Mouse (Mus musculus): Measurements from ENCODE around the gene Gng3. TPM values are rescaled to one million over a fixed set of nuclear protein-coding genes. Genes with fewer than 3 reads are reported as not detected.
"Not testable (repeated sequence)": the region's sequence is repeated elsewhere in the genome, so short reads cannot be mapped to it uniquely, and the experiment has no call there.

Gene Gng3
- polyA plus RNA-seq, 1 experiment from 2014 or later, result 83.4 TPM

DNA sequence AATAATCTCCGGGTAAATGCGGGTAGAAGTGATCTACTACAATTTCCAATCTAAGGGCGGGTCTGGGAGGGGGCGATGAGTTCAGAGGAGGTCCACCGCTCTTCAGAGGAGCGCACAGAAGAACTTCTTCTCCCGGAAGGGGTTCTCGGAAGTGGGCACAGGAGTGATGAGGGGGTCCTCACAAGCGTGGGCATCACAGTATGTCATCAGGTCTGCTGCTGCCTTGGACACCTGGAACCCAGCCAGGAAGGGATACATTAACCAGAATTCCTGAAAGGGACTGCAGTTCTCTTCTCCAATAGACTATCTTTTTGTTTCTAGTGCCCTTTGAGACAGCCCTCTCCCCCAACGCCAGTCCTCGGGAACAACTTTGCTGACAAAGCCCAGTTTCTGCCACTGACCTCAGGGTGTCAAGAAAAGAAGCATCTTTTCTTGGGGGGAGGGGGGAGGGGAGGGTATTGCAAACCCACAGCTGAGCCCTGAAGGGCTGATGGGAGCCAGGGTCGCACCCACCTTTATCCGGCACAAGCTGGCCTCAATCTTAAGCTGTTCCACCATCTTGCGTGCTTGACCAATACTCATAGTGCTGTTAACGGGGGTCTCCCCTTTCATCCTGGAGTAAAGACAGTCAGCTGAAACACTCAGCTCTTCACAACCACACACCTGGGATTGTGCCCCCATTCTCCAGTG is 808 bp downstream of the Gng3 start:
- H3K27me3 ChIP-seq (ENCODE audit: control insufficient read depth, insufficient read depth, low read length), result no peaks in the 10 kb centered on the region
- DNase-seq (ENCODE audit: low spot score), result no peak
- 22% methylated on average over 15 of the region's 15 CpGs for WGBS
- H3K4me1 ChIP-seq (replicated peaks; ENCODE audit: control insufficient read depth, insufficient read depth, low read length), result peaks cover 16% of the 10 kb centered on the region
- peak; percentile 12; the same call in 1 of the 2 replicates for ATAC-seq (replicated peaks; ENCODE audit: low FRiP score)
- H3K9ac ChIP-seq (ENCODE audit: low read length), result peak overlapping the region; percentile 87
- peaks cover 8% of the 10 kb centered on the region for H3K36me3 ChIP-seq (ENCODE audit: control insufficient read depth, insufficient read depth, low read length)
- H3K27ac ChIP-seq (ENCODE audit: low read depth, low read length), result peak overlapping the region; percentile 95
- H3K4me2 ChIP-seq (ENCODE audit: low read depth, low read length, severe bottlenecking), result peak overlapping the region; percentile 91
- peak overlapping the region; percentile 47 for H3K4me3 ChIP-seq (ENCODE audit: low read depth, low read length)
- H3K9me3 ChIP-seq (ENCODE audit: control insufficient read depth, low read length), result no peaks in the 10 kb centered on the region

- peaks cover 14% of the 10 kb centered on the region for H3K36me3 ChIP-seq (ENCODE audit: control insufficient read depth, insufficient read depth, low read length)
- no peaks in the 10 kb centered on the region for H3K9me3 ChIP-seq (ENCODE audit: control insufficient read depth, low read length)
- peak; percentile 91 for DNase-seq (ENCODE audit: low spot score)
- 1% methylated on average over 38 of the region's 38 CpGs for WGBS
- peak within 1 kb of the TSS; percentile 95 for H3K27ac ChIP-seq (ENCODE audit: low read depth, low read length)
- peak within 1 kb of the TSS; percentile 47 for H3K4me3 ChIP-seq (ENCODE audit: low read depth, low read length)
- H3K4me2 ChIP-seq (ENCODE audit: low read depth, low read length, severe bottlenecking), result peak within 1 kb of the TSS; percentile 91
- H3K9ac ChIP-seq (ENCODE audit: low read length), result peak within 1 kb of the TSS; percentile 87
- peaks cover 16% of the 10 kb centered on the region for H3K4me1 ChIP-seq (replicated peaks; ENCODE audit: control insufficient read depth, insufficient read depth, low read length)
- H3K27me3 ChIP-seq (ENCODE audit: control insufficient read depth, insufficient read depth, low read length), result no peaks in the 10 kb centered on the region
- ATAC-seq (replicated peaks; ENCODE audit: low FRiP score), result peak; percentile 85
Measured at GRCm38 (mm10) chr19:8837251-8837791, 1.7 kb downstream of the Gng3 start, which contains the start of gene Bscl2. TSS of gene Bscl2 (plus strand) at chr19:8837467.

DNA sequence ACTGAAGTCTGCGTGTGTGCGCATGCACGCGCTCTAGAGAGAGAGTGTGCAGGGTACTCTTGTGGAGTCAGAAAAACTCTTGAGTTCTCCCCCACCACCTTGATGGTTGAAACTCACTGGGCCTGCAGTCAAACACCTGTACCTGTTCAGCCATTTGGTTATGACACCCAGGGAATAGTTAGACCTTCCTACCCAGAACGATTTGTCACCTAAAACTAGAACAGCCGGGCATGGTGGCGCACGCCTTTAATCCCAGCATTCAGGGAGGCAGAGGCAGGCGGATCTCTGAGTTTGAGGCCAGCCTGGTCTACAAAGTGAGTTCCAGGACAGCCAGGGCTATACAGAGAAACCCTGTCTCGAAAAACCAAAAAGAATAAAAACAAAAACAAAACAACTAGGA is 2.7 kb downstream of the Gng3 start:
- Histone ChIP-seq H3K36me3 (ENCODE audit: control insufficient read depth, insufficient read depth, low read length) (peaks cover 21% of the 10 kb centered on the region), H3K4me1 (replicated peaks; ENCODE audit: control insufficient read depth, insufficient read depth, low read length) (peaks cover 16% of the 10 kb centered on the region)
- not testable (repeated sequence) for ATAC-seq (replicated peaks; ENCODE audit: low FRiP score); H3K9me3 ChIP-seq (ENCODE audit: control insufficient read depth, low read length); H3K9ac ChIP-seq (ENCODE audit: low read length); DNase-seq (ENCODE audit: low spot score); H3K27ac ChIP-seq (ENCODE audit: low read depth, low read length); H3K4me3 ChIP-seq (ENCODE audit: low read depth, low read length); H3K27me3 ChIP-seq (ENCODE audit: control insufficient read depth, insufficient read depth, low read length); H3K4me2 ChIP-seq (ENCODE audit: low read depth, low read length, severe bottlenecking)
- whole genome bisulfite sequencing, result 95% methylated on average over 10 of the region's 10 CpGs

GRCm38 (mm10) chr19:8832971-8833370 is 6.0 kb downstream of the Gng3 start:
- Histone ChIP-seq H3K4me3 (ENCODE audit: low read depth, low read length) (no peak overlapping the region), H3K4me2 (ENCODE audit: low read depth, low read length, severe bottlenecking) (no peak overlapping the region), H3K9ac (ENCODE audit: low read length) (no peak overlapping the region), H3K27ac (ENCODE audit: low read depth, low read length) (no peak overlapping the region), H3K9me3 (ENCODE audit: control insufficient read depth, low read length) (no peaks in the 10 kb centered on the region), H3K36me3 (ENCODE audit: control insufficient read depth, insufficient read depth, low read length) (peaks cover 34% of the 10 kb centered on the region), H3K4me1 (replicated peaks; ENCODE audit: control insufficient read depth, insufficient read depth, low read length) (no peaks in the 10 kb centered on the region), H3K27me3 (ENCODE audit: control insufficient read depth, insufficient read depth, low read length) (no peaks in the 10 kb centered on the region)
- no peak for DNase-seq (ENCODE audit: low spot score)
- 94% methylated on average over 4 of the region's 4 CpGs for WGBS
- no peak for ATAC-seq (replicated peaks; ENCODE audit: low FRiP score)

DNA sequence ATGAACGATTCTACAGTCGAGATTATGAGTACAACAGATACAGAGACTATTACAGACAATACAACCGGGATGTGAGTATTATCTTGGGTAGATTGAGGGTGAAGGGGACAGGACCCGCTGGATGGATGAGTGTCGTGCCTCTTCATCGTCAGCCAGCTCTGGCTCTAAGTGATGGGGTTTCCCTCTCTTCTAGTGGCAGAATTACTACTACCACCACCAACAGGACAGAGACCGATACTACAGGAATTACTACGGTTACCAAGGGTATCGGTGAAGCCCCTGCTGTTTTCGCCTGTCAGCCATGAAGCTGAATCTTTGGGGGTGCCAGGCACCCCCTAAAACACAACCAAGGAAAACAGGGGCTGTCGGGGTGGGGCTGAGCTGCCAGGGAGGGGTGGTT is 7.7 kb downstream of the Gng3 start:
- Histone ChIP-seq H3K4me1 (replicated peaks; ENCODE audit: control insufficient read depth, insufficient read depth, low read length) (no peaks in the 10 kb centered on the region), H3K27me3 (ENCODE audit: control insufficient read depth, insufficient read depth, low read length) (no peaks in the 10 kb centered on the region), H3K36me3 (ENCODE audit: control insufficient read depth, insufficient read depth, low read length) (peaks cover 48% of the 10 kb centered on the region), H3K9ac (ENCODE audit: low read length) (no peak overlapping the region), H3K4me3 (ENCODE audit: low read depth, low read length) (no peak overlapping the region), H3K4me2 (ENCODE audit: low read depth, low read length, severe bottlenecking) (no peak overlapping the region), H3K9me3 (ENCODE audit: control insufficient read depth, low read length) (no peaks in the 10 kb centered on the region), H3K27ac (ENCODE audit: low read depth, low read length) (no peak overlapping the region)
- ATAC-seq (replicated peaks; ENCODE audit: low FRiP score) (no peak), DNase-seq (ENCODE audit: low spot score) (no peak)
- 85% methylated on average over 11 of the region's 11 CpGs for WGBS

DNA sequence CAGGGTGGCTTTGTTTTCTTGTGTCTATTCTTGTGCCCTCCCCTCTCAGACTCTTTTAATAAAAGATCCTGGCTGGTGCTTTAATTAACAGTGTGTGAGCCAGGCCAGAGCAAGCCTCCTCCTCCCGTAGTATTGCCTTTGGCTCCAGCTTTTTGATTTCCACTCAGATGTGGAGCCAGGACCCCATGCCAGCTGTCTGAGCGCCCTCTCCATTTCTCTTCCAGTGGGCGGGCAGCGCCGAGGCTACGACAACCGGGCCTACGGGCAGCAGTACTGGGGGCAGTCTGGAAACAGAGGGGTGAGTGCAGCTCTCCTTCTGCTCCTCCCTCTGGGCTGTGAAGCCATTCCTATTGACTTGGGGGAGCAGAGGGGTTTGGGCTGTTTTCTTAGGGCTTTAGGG is 8.3 kb downstream of the Gng3 start:
- WGBS, result 94% methylated on average over 8 of the region's 8 CpGs
- no peak for ATAC-seq (replicated peaks; ENCODE audit: low FRiP score)

DNA sequence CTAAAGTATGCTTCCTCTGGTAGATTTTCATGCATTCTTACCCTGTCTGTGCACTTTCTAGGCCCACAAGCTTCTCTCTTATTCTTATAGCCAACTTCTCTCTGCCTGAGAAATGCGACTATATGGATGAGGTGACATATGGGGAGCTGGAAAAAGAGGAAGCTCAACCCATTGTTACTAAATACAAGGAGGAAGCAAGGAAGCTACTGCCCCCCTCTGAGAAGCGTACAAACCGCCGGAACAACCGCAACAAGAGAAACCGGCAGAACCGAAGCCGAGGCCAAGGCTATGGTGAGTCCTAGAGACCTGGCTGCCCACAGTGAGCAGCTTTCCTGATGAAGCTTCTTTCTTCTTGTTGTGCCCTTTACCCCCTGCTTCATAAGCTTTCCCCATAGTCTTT is 9.3 kb downstream of the Gng3 start, which contains the start of gene AC129217.1:
Gene AC129217.1, plus strand, starts transcription at position 114 of the 400 bp plus-strand sequence.
- no peaks in the 10 kb centered on the region for H3K9me3 ChIP-seq (ENCODE audit: control insufficient read depth, low read length)
- no peak for ATAC-seq (replicated peaks; ENCODE audit: low FRiP score)
- WGBS, result 94% methylated on average over 8 of the region's 8 CpGs

More for the DNA sequence above, 8.3 kb downstream of the Gng3 start:
- Histone ChIP-seq H3K27ac (ENCODE audit: low read depth, low read length) (no peak overlapping the region), H3K27me3 (ENCODE audit: control insufficient read depth, insufficient read depth, low read length) (no peaks in the 10 kb centered on the region), H3K4me1 (replicated peaks; ENCODE audit: control insufficient read depth, insufficient read depth, low read length) (no peaks in the 10 kb centered on the region), H3K4me2 (ENCODE audit: low read depth, low read length, severe bottlenecking) (no peak overlapping the region), H3K9me3 (ENCODE audit: control insufficient read depth, low read length) (no peaks in the 10 kb centered on the region), H3K4me3 (ENCODE audit: low read depth, low read length) (no peak overlapping the region), H3K36me3 (ENCODE audit: control insufficient read depth, insufficient read depth, low read length) (peaks cover 51% of the 10 kb centered on the region), H3K9ac (ENCODE audit: low read length) (no peak overlapping the region)
- no peak for DNase-seq (ENCODE audit: low spot score)

GRCm38 (mm10) chr19:8822696-8823095 is 16.3 kb downstream of the Gng3 start:
- Histone ChIP-seq H3K27ac (ENCODE audit: low read depth, low read length) (no peak overlapping the region), H3K36me3 (ENCODE audit: control insufficient read depth, insufficient read depth, low read length) (peaks cover 27% of the 10 kb centered on the region), H3K9me3 (ENCODE audit: control insufficient read depth, low read length) (no peaks in the 10 kb centered on the region), H3K4me1 (replicated peaks; ENCODE audit: control insufficient read depth, insufficient read depth, low read length) (peaks cover 12% of the 10 kb centered on the region; the same call in 1 of the 2 replicates), H3K4me3 (ENCODE audit: low read depth, low read length) (peak overlapping the region; percentile 100; the same call in 1 of the 2 replicates), H3K4me2 (ENCODE audit: low read depth, low read length, severe bottlenecking) (peak overlapping the region; percentile 79), H3K27me3 (ENCODE audit: control insufficient read depth, insufficient read depth, low read length) (no peaks in the 10 kb centered on the region), H3K9ac (ENCODE audit: low read length) (peak overlapping the region; percentile 23; the same call in 1 of the 2 replicates)
- ATAC-seq (replicated peaks; ENCODE audit: low FRiP score) (no peak), DNase-seq (ENCODE audit: low spot score) (no peak)
- 86% methylated on average over 8 of the region's 8 CpGs for WGBS

More for the DNA sequence above, 9.3 kb downstream of the Gng3 start, which contains the start of gene AC129217.1:
- Histone ChIP-seq H3K36me3 (ENCODE audit: control insufficient read depth, insufficient read depth, low read length) (peaks cover 58% of the 10 kb centered on the region), H3K27me3 (ENCODE audit: control insufficient read depth, insufficient read depth, low read length) (no peaks in the 10 kb centered on the region), H3K4me2 (ENCODE audit: low read depth, low read length, severe bottlenecking) (no peak within 1 kb of the TSS), H3K27ac (ENCODE audit: low read depth, low read length) (no peak within 1 kb of the TSS), H3K4me3 (ENCODE audit: low read depth, low read length) (no peak within 1 kb of the TSS), H3K4me1 (replicated peaks; ENCODE audit: control insufficient read depth, insufficient read depth, low read length) (no peaks in the 10 kb centered on the region), H3K9ac (ENCODE audit: low read length) (no peak within 1 kb of the TSS)
- no peak for DNase-seq (ENCODE audit: low spot score)

All from forebrain, embryonic 11.5 days (tissue).